Mouse (Mus musculus) olfactory bulb, adult 2 months (tissue): Measurements from ENCODE around the gene Gm10318. TPM values are rescaled to one million over a fixed set of nuclear protein-coding genes. Genes with fewer than 3 reads are reported as not detected.

Experiments used
- H3K27ac ChIP-seq: fragments of 200-500 bp; 2 replicates; pipeline ENCODE4 v1.5.1; 2012; ENCODE audit warnings: low read depth, low read length; ENCODE audit not compliant: insufficient read depth
- H3K4me1 ChIP-seq: fragments of 200-500 bp; 2 replicates; pipeline ENCODE4 v1.6.1; 2012; ENCODE audit warnings: low read length; ENCODE audit not compliant: control insufficient read depth, insufficient read depth
- H3K4me3 ChIP-seq: fragments of 200-500 bp; 2 replicates; pipeline ENCODE4 v1.5.1; 2012; ENCODE audit warnings: mild to moderate bottlenecking, low read depth, low read length, moderate library complexity; ENCODE audit not compliant: insufficient read depth
- CTCF ChIP-seq: fragments of 200-500 bp; IDR thresholded peaks from 2 replicates; pipeline ENCODE4 v1.5.1; 2012; ENCODE audit warnings: low read depth, mild to moderate bottlenecking, low read length, moderate library complexity; ENCODE audit not compliant: insufficient read depth
- POLR2A ChIP-seq: fragments of 200-500 bp; IDR thresholded peaks from 2 replicates; pipeline ENCODE4 v1.6.1; 2012; ENCODE audit warnings: mild to moderate bottlenecking, low read depth, low read length, moderate library complexity; ENCODE audit not compliant: insufficient read depth
- WGBS: fragments of 180-500 bp; shearing (Covaris S2); methylation state at CpG from one replicate; pipeline ENCODE4 v1.1.7; 2018; 5-methylcytosine and 5-hydroxymethylcytosine counted together
- polyA plus RNA-seq: library from polyadenylated mRNA; stranded (reverse); fragments of >200 nt; gene quantifications from 2 replicates; pipeline ENCODE4 v1.2.4, GENCODE M21; 2012; ENCODE audit warnings: low replicate concordance; ENCODE audit not compliant: missing spikeins, insufficient read depth, insufficient read length

The Gm10318 gene
- not detected in 2 replicates for polyA plus RNA-seq

- peaks cover 5% of the 10 kb centered on the region; the same call in 1 of the 2 replicates for H3K4me1 ChIP-seq
- H3K4me3 ChIP-seq: no peak within 1 kb of the TSS
- no peak within 1 kb of the TSS for H3K27ac ChIP-seq
- WGBS: 59% methylated on average over 9 of the region's 9 CpGs
- TF ChIP-seq CTCF: no peak
- TF ChIP-seq POLR2A: no peak
These were observed at the start of gene Gm10318 for GRCm38 (mm10) chr10:77852559-77852958. Gene Gm10318, plus strand, starts transcription at chr10:77852859.

GRCm38 (mm10) chr10:77804095-77804494 lies 48.6 kb upstream of the Gm10318 start:
- TF ChIP-seq POLR2A (no peak), CTCF (no peak)
- WGBS: 87% methylated on average over 3 of the region's 3 CpGs
- Histone ChIP-seq H3K4me1 (no peaks in the 10 kb centered on the region), H3K4me3 (no peak overlapping the region), H3K27ac (no peak overlapping the region)

GRCm38 (mm10) chr10:77811743-77812142 lies 40.9 kb upstream of the Gm10318 start, which contains the start of gene Gm9507:
Gene Gm9507, minus strand, starts transcription at chr10:77811843.
- 68% methylated on average over 5 of the region's 5 CpGs for WGBS
- Histone ChIP-seq H3K27ac (no peak within 1 kb of the TSS), H3K4me3 (no peak within 1 kb of the TSS), H3K4me1 (no peaks in the 10 kb centered on the region)
- no peak for TF ChIP-seq POLR2A
- no peak for TF ChIP-seq CTCF

GRCm38 (mm10) chr10:77814382-77814781 lies 38.3 kb upstream of the Gm10318 start, which contains the start of gene Gm2696:
Gene Gm2696, plus strand, starts transcription at chr10:77814682.
- no peak within 1 kb of the TSS for H3K4me3 ChIP-seq
- H3K4me1 ChIP-seq: no peaks in the 10 kb centered on the region
- H3K27ac ChIP-seq: no peak within 1 kb of the TSS
- TF ChIP-seq POLR2A (no peak), CTCF (no peak)
- 59% methylated on average over 4 of the region's 4 CpGs for WGBS

GRCm38 (mm10) chr10:77815514-77815913 lies 37.1 kb upstream of the Gm10318 start:
- H3K4me3 ChIP-seq: no peak overlapping the region
- no peaks in the 10 kb centered on the region for H3K4me1 ChIP-seq
- WGBS: 35% methylated on average over 5 of the region's 5 CpGs
- no peak for TF ChIP-seq POLR2A
- no peak for TF ChIP-seq CTCF
- no peak overlapping the region for H3K27ac ChIP-seq

- H3K27ac ChIP-seq: no peak overlapping the region
- WGBS: 99% methylated on average over 4 of the region's 4 CpGs
- no peaks in the 10 kb centered on the region for H3K4me1 ChIP-seq
- no peak overlapping the region for H3K4me3 ChIP-seq
- no peak for TF ChIP-seq CTCF
- no peak for TF ChIP-seq POLR2A
These were observed 34.1 kb upstream of the Gm10318 start for GRCm38 (mm10) chr10:77818523-77818922.

- 59% methylated on average over 4 of the region's 4 CpGs for WGBS
- H3K4me3 ChIP-seq: no peak overlapping the region
- H3K4me1 ChIP-seq: no peaks in the 10 kb centered on the region
- no peak for TF ChIP-seq POLR2A
- no peak for TF ChIP-seq CTCF
- H3K27ac ChIP-seq: no peak overlapping the region
These were observed 33.5 kb upstream of the Gm10318 start for GRCm38 (mm10) chr10:77819203-77819602.

GRCm38 (mm10) chr10:77826951-77827350 lies 25.7 kb upstream of the Gm10318 start, which contains the start of gene Krtap10-4:
Gene Krtap10-4, minus strand, starts transcription at chr10:77827095.
- whole genome bisulfite sequencing: 52% methylated on average over 6 of the region's 6 CpGs
- TF ChIP-seq POLR2A: no peak
- Histone ChIP-seq H3K4me1 (no peaks in the 10 kb centered on the region), H3K27ac (no peak within 1 kb of the TSS), H3K4me3 (no peak within 1 kb of the TSS)

- TF ChIP-seq CTCF: no peak
- TF ChIP-seq POLR2A: no peak
- WGBS: 65% methylated on average over 9 of the region's 9 CpGs
- H3K27ac ChIP-seq: no peak within 1 kb of the TSS
These were observed 17.0 kb upstream of the Gm10318 start, which contains the start of gene Krtap10-10 for GRCm38 (mm10) chr10:77835647-77836046. Gene Krtap10-10, plus strand, starts transcription at chr10:77835947.

GRCm38 (mm10) chr10:77839006-77839405 lies 13.7 kb upstream of the Gm10318 start:
- TF ChIP-seq POLR2A (no peak), CTCF (no peak)
- Histone ChIP-seq H3K4me1 (no peaks in the 10 kb centered on the region), H3K4me3 (no peak overlapping the region), H3K27ac (no peak overlapping the region)
- WGBS: 76% methylated on average over 6 of the region's 6 CpGs

More at GRCm38 (mm10) chr10:77835647-77836046, 17.0 kb upstream of the Gm10318 start, which contains the start of gene Krtap10-10:
- Histone ChIP-seq H3K4me1 (no peaks in the 10 kb centered on the region), H3K4me3 (no peak within 1 kb of the TSS)
